Mouse (Mus musculus): Measurements from ENCODE around the gene Prss2. TPM values are rescaled to one million over a fixed set of nuclear protein-coding genes. Genes with fewer than 3 reads are reported as not detected.
"Not testable (repeated sequence)": the region's sequence is repeated elsewhere in the genome, so short reads cannot be mapped to it uniquely, and the experiment has no call there.

Prss2 gene
- not detected for total RNA-seq (2022)

DNA sequence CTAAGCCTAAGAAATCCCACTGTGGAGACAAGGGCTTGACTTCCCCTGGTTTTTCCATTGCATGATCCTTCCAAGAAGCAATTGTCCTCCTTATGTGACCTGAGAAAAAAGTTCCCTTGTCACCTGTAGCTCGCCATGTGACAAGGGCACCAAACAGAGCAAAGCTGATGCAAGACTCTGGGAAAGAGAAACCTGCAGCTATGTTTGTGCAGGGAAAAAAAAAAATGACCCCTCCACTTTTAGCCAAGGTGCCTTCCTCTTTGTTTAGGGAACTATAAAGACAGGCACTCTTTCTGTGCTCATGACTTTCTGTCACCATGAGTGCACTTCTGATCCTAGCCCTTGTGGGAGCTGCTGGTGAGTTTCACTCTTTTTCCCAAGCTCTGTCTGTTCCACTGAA, at the start of gene Prss2:
Gene Prss2, plus strand, starts transcription at position 301 of the 400 bp plus-strand sequence.
- DNase-seq (ENCODE audit: low spot score in 2 of 2), result no peak

DNA sequence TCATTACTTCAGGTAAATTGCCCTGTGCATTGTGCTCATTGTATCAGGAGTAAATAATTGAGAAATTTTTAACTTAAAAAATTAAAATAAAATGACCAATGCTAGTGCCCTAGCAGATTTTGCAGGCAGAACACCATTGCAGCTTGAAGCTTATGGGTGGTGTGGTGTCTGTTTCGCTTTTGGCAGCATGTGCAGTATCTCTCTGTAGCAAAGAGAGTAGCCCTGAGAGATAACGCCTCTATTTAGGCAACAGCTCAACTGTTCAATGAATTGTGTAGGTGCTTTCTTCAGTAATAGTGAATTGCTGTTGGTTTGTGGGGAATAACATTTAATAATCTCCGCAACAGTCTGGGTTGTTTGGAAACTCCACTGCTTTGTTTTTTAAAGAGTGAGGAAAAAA, 22.2 kb upstream of the Prss2 start:
- DNase-seq (ENCODE audit: low spot score in 2 of 2), result no peak

DNA sequence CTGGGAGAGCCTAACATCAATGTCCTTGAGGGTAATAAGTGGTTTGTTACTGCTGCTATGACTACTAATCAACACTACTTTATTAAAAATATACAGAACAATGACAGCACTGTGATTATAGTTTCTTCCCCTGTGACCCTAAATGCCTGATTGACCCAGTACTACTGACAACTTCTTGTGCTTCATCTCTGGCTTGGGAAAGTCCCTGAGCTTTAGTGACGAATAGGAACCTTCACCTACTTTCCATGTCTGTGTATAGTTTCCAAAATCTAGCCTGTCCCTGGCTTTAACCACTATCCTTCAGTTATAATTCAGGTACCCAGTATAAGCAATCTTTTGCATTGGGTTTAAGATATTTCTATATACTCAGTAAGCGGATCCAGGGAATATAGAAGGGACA, 16.7 kb upstream of the Prss2 start:
- no peak for DNase-seq (ENCODE audit: low spot score in 2 of 2)

DNA sequence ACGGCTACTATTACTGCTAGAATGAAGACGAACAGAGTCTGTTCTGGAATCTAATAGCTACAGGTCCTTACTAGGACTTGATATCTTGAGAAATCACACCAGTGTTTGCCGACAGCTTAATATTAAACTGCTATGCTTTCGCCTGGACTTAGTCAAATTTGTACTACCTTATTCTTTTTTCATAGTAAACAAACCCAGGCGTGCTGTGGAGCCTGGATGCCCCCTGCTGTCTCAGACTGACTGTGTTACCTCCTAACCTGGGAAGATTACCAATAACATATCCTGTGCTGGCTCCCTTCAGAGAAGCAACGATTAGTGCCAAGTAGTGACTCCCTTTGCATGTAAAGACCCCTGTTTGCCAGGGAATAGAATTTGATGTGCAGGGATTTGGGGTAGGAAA, 16.3 kb upstream of the Prss2 start:
- DNase-seq (ENCODE audit: low spot score in 2 of 2), result no peak

DNA sequence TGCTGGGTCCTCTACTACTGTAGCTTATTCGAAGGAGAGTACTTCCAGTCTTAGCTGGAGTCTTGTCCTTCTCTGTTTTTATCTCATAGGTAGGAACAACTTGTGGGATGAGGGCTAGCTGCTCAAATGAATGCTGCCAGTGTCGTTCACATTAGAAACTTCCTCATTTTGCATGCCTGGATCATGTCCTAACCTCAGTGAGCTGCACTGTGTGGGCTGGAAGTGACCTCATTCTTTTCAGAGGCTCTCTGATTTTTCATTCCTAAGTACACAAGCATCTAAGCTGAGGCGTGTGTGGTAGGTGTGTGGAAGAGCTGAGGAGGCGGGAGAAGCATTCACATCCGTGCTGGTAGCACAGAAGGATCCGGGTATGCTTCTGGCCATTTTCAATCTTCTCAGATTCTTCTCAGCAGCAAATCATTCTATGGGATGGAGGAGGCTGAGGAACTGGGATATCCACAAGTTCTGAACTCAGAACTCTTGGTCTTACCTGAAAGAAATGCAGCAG, 3.5 kb upstream of the Prss2 start:
- DNase-seq (ENCODE audit: low spot score in 2 of 2), result no peak

DNA sequence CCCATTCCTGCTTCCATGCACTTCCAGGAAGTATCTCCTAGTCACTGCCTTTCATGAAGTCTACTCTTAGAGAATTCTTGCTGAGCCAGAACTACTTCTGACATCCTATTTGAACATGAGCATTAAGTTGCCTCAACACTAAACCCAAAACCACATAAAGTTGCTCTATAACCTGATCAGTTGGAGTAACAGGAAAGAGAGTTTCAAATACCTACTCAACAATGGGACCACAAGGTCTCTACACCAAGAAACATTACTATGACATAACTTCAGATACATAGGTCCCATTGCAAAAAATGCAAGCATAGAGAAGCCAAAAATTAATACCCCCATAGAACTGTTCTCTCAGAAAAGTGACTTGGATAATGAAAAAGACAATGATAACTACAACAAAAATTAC, 4.9 kb downstream of the Prss2 start:
- no peak for DNase-seq (ENCODE audit: low spot score in 2 of 2)

GRCm38 (mm10) chr6:41527402-41527801, 5.8 kb downstream of the Prss2 start:
- DNase-seq (ENCODE audit: low spot score in 2 of 2), result no peak

DNA sequence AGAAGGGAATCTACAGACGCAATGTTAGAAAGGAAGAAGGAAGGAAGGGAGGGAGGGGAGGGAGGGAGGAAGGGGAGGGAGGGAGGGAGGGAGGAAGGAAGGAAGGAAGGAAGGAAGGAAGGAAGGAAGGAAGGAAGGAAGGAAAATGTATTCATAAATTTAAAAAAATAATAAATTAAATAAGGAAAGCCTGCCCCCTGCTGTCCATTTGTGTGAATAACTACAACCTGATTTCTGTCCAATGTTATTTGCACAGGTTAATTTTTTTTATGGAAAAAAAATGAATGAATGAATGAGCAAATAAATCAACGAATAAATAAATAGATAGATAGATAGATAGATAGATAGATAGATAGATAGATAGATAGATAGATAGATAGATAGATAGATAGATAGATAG, 8.4 kb downstream of the Prss2 start:
- DNase-seq (ENCODE audit: low spot score in 2 of 2), result not testable (repeated sequence)

DNA sequence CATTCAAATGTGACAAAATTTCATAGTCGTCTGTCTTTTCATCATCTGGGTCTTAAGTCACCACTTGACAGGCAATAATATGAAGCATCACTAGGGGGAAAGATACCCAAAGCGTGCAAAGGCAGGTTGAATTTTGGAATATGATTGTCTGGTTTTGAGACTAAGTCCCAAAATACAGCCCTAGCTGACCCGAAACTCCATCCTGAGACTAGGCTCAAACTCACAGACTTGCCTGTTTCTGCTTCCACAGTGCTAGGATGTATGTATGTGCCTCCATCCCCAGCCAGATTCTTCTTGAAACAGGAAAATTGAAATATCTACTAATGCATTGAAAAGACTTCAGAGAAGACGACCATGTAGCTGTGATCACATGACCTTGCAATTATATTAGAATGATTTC, 10.6 kb downstream of the Prss2 start:
- DNase-seq (ENCODE audit: low spot score in 2 of 2), result no peak

DNA sequence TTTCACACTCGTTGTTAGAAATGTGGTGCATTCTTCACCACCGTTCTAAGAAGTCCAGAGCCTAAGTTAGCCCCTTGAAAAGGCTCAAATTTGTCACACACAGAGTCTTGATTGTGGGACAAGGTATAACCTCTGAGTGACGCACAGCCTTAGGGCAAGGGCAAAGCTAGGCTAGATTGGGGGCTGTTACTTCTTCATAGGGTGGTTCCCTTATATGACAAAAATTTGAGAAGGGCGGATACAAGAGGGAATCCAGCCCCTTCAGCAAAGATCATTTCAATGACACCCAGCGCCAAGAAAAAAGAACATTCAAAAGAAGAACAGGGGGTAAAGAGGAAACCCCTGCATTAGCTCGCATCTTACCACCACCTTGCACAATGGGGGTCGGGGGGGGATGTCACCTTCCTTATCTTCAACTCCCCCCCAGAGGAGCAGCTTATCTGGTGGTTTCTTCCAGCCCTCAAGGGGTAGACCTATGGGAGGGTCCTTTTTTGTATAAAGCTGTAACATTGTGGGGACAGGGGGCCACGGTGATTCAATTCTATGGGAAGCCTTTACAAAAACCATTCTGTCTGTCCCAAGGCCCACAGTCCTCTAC, 11.2 kb downstream of the Prss2 start:
- DNase-seq (ENCODE audit: low spot score in 2 of 2), result no peak

DNA sequence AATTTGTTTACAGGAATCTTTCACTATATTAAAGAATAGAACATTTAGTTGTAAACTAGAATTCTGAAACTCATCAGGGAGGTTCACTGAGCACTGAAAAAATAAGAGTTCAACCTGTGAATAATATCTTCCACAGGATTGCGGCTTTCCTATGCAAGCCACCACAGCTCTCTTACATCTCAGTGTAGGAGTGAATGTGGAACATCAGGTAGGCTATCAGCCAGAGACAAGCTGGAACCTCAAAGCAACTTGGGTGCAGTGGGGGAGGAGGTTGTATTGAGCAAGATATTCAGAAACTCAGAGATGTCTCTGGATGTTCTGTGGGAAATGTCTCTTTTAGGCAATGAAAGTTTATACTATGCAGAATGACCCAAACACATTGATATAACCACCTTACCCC, 15.8 kb downstream of the Prss2 start:
- DNase-seq (ENCODE audit: low spot score in 2 of 2), result no peak

DNA sequence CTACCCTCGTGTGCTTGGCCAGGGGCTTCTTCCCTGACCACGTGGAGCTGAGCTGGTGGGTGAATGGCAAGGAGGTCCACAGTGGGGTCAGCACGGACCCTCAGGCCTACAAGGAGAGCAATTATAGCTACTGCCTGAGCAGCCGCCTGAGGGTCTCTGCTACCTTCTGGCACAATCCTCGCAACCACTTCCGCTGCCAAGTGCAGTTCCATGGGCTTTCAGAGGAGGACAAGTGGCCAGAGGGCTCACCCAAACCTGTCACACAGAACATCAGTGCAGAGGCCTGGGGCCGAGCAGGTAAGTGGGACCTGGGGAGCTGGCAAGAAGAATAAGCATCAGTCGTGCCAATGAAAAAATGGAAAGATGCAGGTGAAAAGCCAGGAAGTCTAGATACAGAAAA, 16.7 kb downstream of the Prss2 start:
- DNase-seq (ENCODE audit: low spot score in 2 of 2), result not testable (repeated sequence)

GRCm38 (mm10) chr6:41540746-41541145, 19.2 kb downstream of the Prss2 start:
- DNase-seq (ENCODE audit: low spot score in 2 of 2), result no peak

- no peak for DNase-seq (ENCODE audit: low spot score in 2 of 2)
Measured at GRCm38 (mm10) chr6:41541746-41542145, 20.2 kb downstream of the Prss2 start.

- no peak for DNase-seq (ENCODE audit: low spot score in 2 of 2)
Measured at GRCm38 (mm10) chr6:41542983-41543382, 21.4 kb downstream of the Prss2 start.

DNA sequence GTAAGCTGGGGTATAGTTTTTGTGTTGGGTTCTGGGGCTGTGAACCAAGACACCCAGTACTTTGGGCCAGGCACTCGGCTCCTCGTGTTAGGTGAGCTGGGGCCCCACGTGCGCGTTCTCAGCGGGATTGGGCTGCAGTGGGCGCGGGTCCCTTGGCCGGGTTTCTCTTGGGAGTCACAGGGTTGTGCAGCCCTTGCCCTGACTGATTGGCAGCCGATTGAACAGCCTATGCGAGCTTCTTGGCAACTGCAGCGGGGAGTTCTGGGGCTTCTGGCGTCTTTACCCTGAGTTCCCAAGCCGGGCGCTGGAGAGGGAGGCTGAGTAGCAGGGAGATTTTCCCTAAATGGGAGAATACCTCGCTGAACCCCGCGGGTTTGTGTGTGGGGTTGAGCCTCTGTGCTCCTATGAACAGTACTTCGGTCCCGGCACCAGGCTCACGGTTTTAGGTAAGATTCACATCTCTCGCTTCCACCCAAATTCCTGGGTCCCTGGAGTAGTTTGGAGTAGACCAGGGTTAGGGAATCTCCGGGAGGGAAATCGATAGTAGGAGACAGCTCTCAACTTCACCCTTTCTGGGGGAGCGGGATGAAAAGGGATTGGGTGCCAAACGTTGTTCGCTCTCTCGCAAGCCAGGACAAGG, 21.9 kb downstream of the Prss2 start:
- DNase-seq (ENCODE audit: low spot score in 2 of 2), result no peak

GRCm38 (mm10) chr6:41544381-41544924, 22.9 kb downstream of the Prss2 start:
- DNase-seq (ENCODE audit: low spot score in 2 of 2), result no peak

DNA sequence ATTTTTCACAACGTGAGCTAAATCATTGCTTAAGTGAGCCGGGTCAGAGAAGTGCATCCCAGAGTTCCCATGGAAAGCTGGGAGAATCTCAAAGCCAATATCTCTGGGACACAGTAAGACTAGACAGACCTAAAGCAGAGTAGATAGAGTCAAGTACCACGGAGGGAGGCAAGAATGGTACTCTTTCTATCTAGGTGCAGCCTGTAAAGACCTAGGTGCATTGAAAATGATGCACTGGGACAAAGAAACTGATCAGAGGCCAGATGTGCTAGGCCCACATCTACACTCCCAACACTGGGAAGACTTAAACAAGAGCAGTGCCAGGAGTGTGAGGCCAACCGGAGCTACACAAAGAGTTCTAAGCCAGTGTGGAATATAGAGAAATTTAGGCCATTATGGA, 23.7 kb downstream of the Prss2 start:
- DNase-seq (ENCODE audit: low spot score in 2 of 2), result no peak

GRCm38 (mm10) chr6:41547056-41547650, 25.6 kb downstream of the Prss2 start:
- DNase-seq (ENCODE audit: low spot score in 2 of 2), result no peak

GRCm38 (mm10) chr6:41548286-41548685, 26.7 kb downstream of the Prss2 start:
- no peak for DNase-seq (ENCODE audit: low spot score in 2 of 2)

GRCm38 (mm10) chr6:41553356-41554010, 31.9 kb downstream of the Prss2 start:
- no peak for DNase-seq (ENCODE audit: low spot score in 2 of 2)
